Mouse (Mus musculus) G1E (cell line): Measurements from ENCODE around the gene Zfp507. TPM values are rescaled to one million over a fixed set of nuclear protein-coding genes. Genes with fewer than 3 reads are reported as not detected.
A peak's percentile ranks its signal among the peaks of the same experiment; 100 is the strongest.

Experiments used
- ATAC-seq: 2 replicates; pipeline ENCODE4 v1.8.0; 2016; ENCODE audit warnings: mild to moderate bottlenecking; ENCODE audit not compliant: insufficient number of reproducible peaks, poor library complexity, low FRiP score, severe bottlenecking; ENCODE audit errors: extremely low read depth
- DNase-seq: peaks from one replicate; pipeline ENCODE4 v3.0.0; 2012; ENCODE audit warnings: low spot score
- H3K27me3 ChIP-seq: 2 replicates; pipeline ENCODE4 v1.6.1; 2012; ENCODE audit warnings: mild to moderate bottlenecking, low read length, inconsistent platforms; ENCODE audit not compliant: insufficient read depth
- H3K36me3 ChIP-seq: replicated peaks from 2 replicates; pipeline ENCODE3; 2012; ENCODE audit warnings: mild to moderate bottlenecking, inconsistent platforms
- H3K4me1 ChIP-seq: 2 replicates; pipeline ENCODE4 v1.6.1; 2012; ENCODE audit warnings: low read depth, low read length, inconsistent platforms, mixed read lengths; ENCODE audit not compliant: insufficient read depth
- H3K4me3 ChIP-seq: 2 replicates; pipeline ENCODE4 v1.5.1; 2012; ENCODE audit warnings: low read depth, mild to moderate bottlenecking, inconsistent platforms, low read length, moderate library complexity, mixed read lengths
- H3K9me3 ChIP-seq: replicated peaks from 2 replicates; pipeline ENCODE4 v1.6.1; 2012; ENCODE audit warnings: inconsistent platforms
- CTCF ChIP-seq: IDR thresholded peaks from 2 replicates; pipeline ENCODE4 v1.5.1; 2012; ENCODE audit warnings: low read depth, low read length, inconsistent platforms, mixed read lengths
- GATA1 ChIP-seq: IDR thresholded peaks from 2 replicates; pipeline ENCODE4 v1.6.1; 2012; ENCODE audit warnings: borderline replicate concordance, low read length, inconsistent platforms, mixed read lengths
- GATA2 ChIP-seq: IDR thresholded peaks from 2 replicates; pipeline ENCODE4 v1.6.1; 2012; ENCODE audit warnings: low read depth, low read length, inconsistent platforms, borderline replicate concordance
- POLR2AphosphoS5 ChIP-seq: IDR thresholded peaks from 2 replicates; pipeline ENCODE4 v1.6.1; 2012; ENCODE audit warnings: low read depth, low read length, inconsistent platforms; ENCODE audit not compliant: insufficient replicate concordance
- TAL1 ChIP-seq: conservative IDR thresholded peaks from 2 replicates; pipeline ENCODE4 v1.6.1; 2012; ENCODE audit warnings: low read depth, low read length, inconsistent platforms, mixed read lengths
- polyA plus RNA-seq: library from polyadenylated mRNA; stranded (reverse); fragments of >175 nt; gene quantifications from 2 replicates; pipeline ENCODE4 v1.2.3, GENCODE M21; 2012
- total RNA-seq, 2 experiments: library from RNA; stranded (forward) in 1 of 2; stranded (reverse) in 1 of 2; fragments of 200-1000 nt in 1 of 2; fragments of >200 nt in 1 of 2; fragmentation: Nextera tagmentation in 1 of 2; gene quantifications; 2 replicates each; pipeline ENCODE4 v1.2.3; 2014 to 2017

Zfp507 gene
- total and polyA plus RNA-seq, 3 experiments = 8.9 to 48.1 (median 38.4) TPM

GRCm38 (mm10) chr7:35742310-35742709 is 60.5 kb downstream of the Zfp507 start:
- Histone ChIP-seq H3K4me3 (no peak overlapping the region), H3K4me1 (no peaks in the 10 kb centered on the region), H3K27me3 (no peaks in the 10 kb centered on the region), H3K9me3 (no peaks in the 10 kb centered on the region), H3K36me3 (peaks cover 46% of the 10 kb centered on the region)
- TF ChIP-seq TAL1 (no peak), CTCF (no peak), GATA2 (no peak), POLR2AphosphoS5 (no peak), GATA1 (no peak)
- no peak for DNase-seq
- ATAC-seq = no peak

DNA sequence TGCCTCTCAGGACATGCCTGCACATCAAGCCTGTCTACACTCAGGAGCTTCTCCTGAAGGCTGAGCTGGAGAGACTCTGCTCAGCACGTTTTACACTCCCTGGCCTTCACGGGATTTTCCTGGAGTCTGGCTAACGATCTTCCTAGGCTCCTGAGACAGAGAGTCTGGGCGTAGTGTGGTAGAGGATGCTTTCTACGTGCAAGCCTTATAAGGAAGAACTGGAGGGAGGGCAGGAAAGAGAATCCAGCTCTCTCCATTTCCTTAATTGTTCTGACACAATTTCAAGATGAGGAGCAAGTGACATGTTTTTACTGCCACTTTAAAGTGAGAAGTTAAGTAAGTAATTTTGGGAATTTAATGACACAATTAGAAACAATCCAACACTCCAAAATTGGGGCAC is 60.9 kb downstream of the Zfp507 start:
- no peaks in the 10 kb centered on the region for H3K4me1 ChIP-seq
- ATAC-seq (no peak), DNase-seq (no peak)
- no peaks in the 10 kb centered on the region for H3K27me3 ChIP-seq
- H3K36me3 ChIP-seq = peaks cover 42% of the 10 kb centered on the region
- no peaks in the 10 kb centered on the region for H3K9me3 ChIP-seq
- H3K4me3 ChIP-seq = no peak overlapping the region
- TF ChIP-seq GATA1 = no peak

GRCm38 (mm10) chr7:35740489-35741230 is 62.1 kb downstream of the Zfp507 start:
- H3K27me3 ChIP-seq = no peaks in the 10 kb centered on the region
- ATAC-seq = no peak

GRCm38 (mm10) chr7:35738871-35739270 is 63.9 kb downstream of the Zfp507 start:
- Histone ChIP-seq H3K27me3 (no peaks in the 10 kb centered on the region), H3K4me3 (no peak overlapping the region)

More at GRCm38 (mm10) chr7:35740489-35741230, 62.1 kb downstream of the Zfp507 start:
- Histone ChIP-seq H3K4me1 (no peaks in the 10 kb centered on the region), H3K36me3 (peaks cover 36% of the 10 kb centered on the region), H3K4me3 (no peak overlapping the region), H3K9me3 (no peaks in the 10 kb centered on the region)
- DNase-seq = no peak
- TF ChIP-seq TAL1 = no peak
- TF ChIP-seq GATA1 = no peak
- no peak for TF ChIP-seq POLR2AphosphoS5
- TF ChIP-seq CTCF = peak; percentile 49; the same call in 1 of the 2 replicates
- TF ChIP-seq GATA2 = no peak

DNA sequence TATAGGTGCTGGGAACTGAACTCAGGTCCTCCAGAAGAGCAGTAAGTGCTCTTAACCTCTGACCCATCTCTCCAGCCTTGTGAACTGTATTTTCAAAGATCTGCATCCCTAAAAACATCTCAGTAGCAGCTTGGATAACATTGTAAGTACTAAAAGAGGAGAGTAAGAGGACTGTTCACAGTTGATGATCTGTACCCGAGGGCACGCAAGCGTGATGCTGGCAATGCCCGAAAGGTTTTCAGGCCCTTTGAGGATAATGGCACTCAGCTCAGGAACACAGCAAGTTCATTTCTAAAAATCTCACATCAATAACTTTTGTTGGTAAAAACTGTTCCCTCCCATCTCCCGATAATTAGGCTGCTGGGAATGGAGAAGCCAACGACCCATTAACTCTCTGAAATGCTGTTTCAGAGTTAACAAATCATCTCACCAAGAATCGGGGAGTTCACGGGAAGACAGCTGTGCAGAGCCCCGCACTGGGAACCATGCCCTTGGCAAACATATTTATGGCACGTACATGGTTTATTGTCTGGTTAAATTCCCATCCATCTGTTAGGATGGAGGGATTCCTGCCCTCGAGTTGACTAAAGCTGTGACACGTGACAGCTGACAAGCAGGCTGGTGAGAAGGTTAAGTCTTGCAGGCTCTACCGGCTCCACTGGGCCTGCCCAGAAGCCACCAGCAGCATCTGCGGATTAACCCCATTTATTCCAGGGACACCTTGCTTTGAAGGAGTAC is 69.3 kb downstream of the Zfp507 start:
- ATAC-seq (no peak), DNase-seq (no peak)
- Histone ChIP-seq H3K36me3 (peaks cover 24% of the 10 kb centered on the region), H3K4me3 (no peak overlapping the region), H3K27me3 (no peaks in the 10 kb centered on the region), H3K9me3 (no peaks in the 10 kb centered on the region), H3K4me1 (no peaks in the 10 kb centered on the region)
- TF ChIP-seq GATA1 = no peak
- TF ChIP-seq GATA2 = no peak
- no peak for TF ChIP-seq TAL1
- no peak for TF ChIP-seq CTCF
- no peak for TF ChIP-seq POLR2AphosphoS5

More at GRCm38 (mm10) chr7:35738871-35739270, 63.9 kb downstream of the Zfp507 start:
- ATAC-seq (no peak), DNase-seq (no peak)
- Histone ChIP-seq H3K4me1 (no peaks in the 10 kb centered on the region), H3K36me3 (peaks cover 33% of the 10 kb centered on the region), H3K9me3 (no peaks in the 10 kb centered on the region)
- no peak for TF ChIP-seq GATA1
- no peak for TF ChIP-seq GATA2
- TF ChIP-seq TAL1 = no peak
- no peak for TF ChIP-seq CTCF
- no peak for TF ChIP-seq POLR2AphosphoS5

- H3K9me3 ChIP-seq = no peaks in the 10 kb centered on the region
- ATAC-seq (no peak), DNase-seq (no peak)
- no peaks in the 10 kb centered on the region for H3K4me1 ChIP-seq
- no peaks in the 10 kb centered on the region for H3K27me3 ChIP-seq
- H3K4me3 ChIP-seq = no peak overlapping the region
- peaks cover 26% of the 10 kb centered on the region for H3K36me3 ChIP-seq
- TF ChIP-seq CTCF (no peak), GATA1 (no peak), GATA2 (no peak), POLR2AphosphoS5 (no peak), TAL1 (no peak)
Observed at GRCm38 (mm10) chr7:35732585-35733059, 70.2 kb downstream of the Zfp507 start.
